Mouse (Mus musculus): ENCODE measurements around the gene Csf1.

The Csf1 gene

GRCm38 (mm10) chr3:107700625-107701024 lies 59.6 kb downstream of the Csf1 start:
- DNase-seq: no peak

- no peak for DNase-seq
Measured at GRCm38 (mm10) chr3:107696910-107697309, 63.4 kb downstream of the Csf1 start.

- DNase-seq: peak; percentile 99
Measured at GRCm38 (mm10) chr3:107695948-107696881, 64.1 kb downstream of the Csf1 start, which contains the start of gene Ahcyl1. TSS of gene Ahcyl1 (minus strand) at chr3:107696560.

GRCm38 (mm10) chr3:107695219-107695947 lies 64.9 kb downstream of the Csf1 start:
- DNase-seq: peak; percentile 19

- DNase-seq: no peak
Measured at GRCm38 (mm10) chr3:107694256-107694900, 65.9 kb downstream of the Csf1 start.

Data from retina, postnatal 1 day (tissue).